Mouse (Mus musculus): Measurements from ENCODE around the gene Ccdc107. TPM values are rescaled to one million over a fixed set of nuclear protein-coding genes. Genes with fewer than 3 reads are reported as not detected.

Gene Ccdc107
- 190 and 221 TPM in 2 replicates for total RNA-seq (2014; rRNA removed)
- 260 and 344 TPM in 2 replicates for polyA plus RNA-seq (2012; rRNA removed)

GRCm38 (mm10) chr4:43492821-43493185 lies at the start of gene Ccdc107:
Ccdc107 (plus strand) TSS chr4:43492900.
- H3K27ac ChIP-seq (replicated peaks; ENCODE audit: insufficient read depth, low read depth, low read length): peak within 1 kb of the TSS; percentile 75
- DNase-seq (ENCODE audit: extremely low read depth, low read depth, low spot score): peak; percentile 95
- no peaks in the 10 kb centered on the region for H3K27me3 ChIP-seq (ENCODE audit: control insufficient read depth, insufficient read depth, low read length)
- H3K4me3 ChIP-seq (ENCODE audit: insufficient read depth, low read depth, low read length): peak within 1 kb of the TSS; percentile 86
- peak within 1 kb of the TSS; percentile 90 for H3K9ac ChIP-seq (ENCODE audit: low read depth, low read length)
- WGBS: 1% methylated on average over 25 of the region's 25 CpGs
- no peaks in the 10 kb centered on the region for H3K36me3 ChIP-seq (ENCODE audit: control insufficient read depth, insufficient read depth, low read length)
- TF ChIP-seq CTCF (IDR thresholded peaks at IDR 0.05; ENCODE audit: low read depth, low read length) (no peak), POLR2A (IDR thresholded peaks at IDR 0.05; ENCODE audit: extremely low read depth, insufficient read depth, low read length) (no peak)
- peaks cover 5% of the 10 kb centered on the region for H3K4me1 ChIP-seq (ENCODE audit: control insufficient read depth, insufficient read depth, low read length)
- no peaks in the 10 kb centered on the region for H3K79me2 ChIP-seq (ENCODE audit: control insufficient read depth, insufficient read depth, low read length)

GRCm38 (mm10) chr4:43443511-43443910 lies 49.2 kb upstream of the Ccdc107 start:
- 2% methylated on average over 28 of the region's 28 CpGs for WGBS
- Histone ChIP-seq H3K9ac (ENCODE audit: low read depth, low read length) (peak overlapping the region; percentile 92), H3K36me3 (ENCODE audit: control insufficient read depth, insufficient read depth, low read length) (peaks cover 6% of the 10 kb centered on the region; the same call in 1 of the 2 replicates), H3K27ac (replicated peaks; ENCODE audit: insufficient read depth, low read depth, low read length) (no peak overlapping the region), H3K4me3 (ENCODE audit: insufficient read depth, low read depth, low read length) (peak overlapping the region; percentile 69), H3K4me1 (ENCODE audit: control insufficient read depth, insufficient read depth, low read length) (peaks cover 5% of the 10 kb centered on the region; the same call in 1 of the 2 replicates), H3K79me2 (ENCODE audit: control insufficient read depth, insufficient read depth, low read length) (no peaks in the 10 kb centered on the region; the same call in 1 of the 2 replicates), H3K27me3 (ENCODE audit: control insufficient read depth, insufficient read depth, low read length) (no peaks in the 10 kb centered on the region)
- no peak for DNase-seq (ENCODE audit: extremely low read depth, low read depth, low spot score)
- TF ChIP-seq CTCF (IDR thresholded peaks at IDR 0.05; ENCODE audit: low read depth, low read length): no peak
- TF ChIP-seq POLR2A (IDR thresholded peaks at IDR 0.05; ENCODE audit: extremely low read depth, insufficient read depth, low read length): no peak

GRCm38 (mm10) chr4:43447251-43447650 lies 45.4 kb upstream of the Ccdc107 start:
- Histone ChIP-seq H3K79me2 (ENCODE audit: control insufficient read depth, insufficient read depth, low read length) (no peaks in the 10 kb centered on the region; the same call in 1 of the 2 replicates), H3K36me3 (ENCODE audit: control insufficient read depth, insufficient read depth, low read length) (peaks cover 6% of the 10 kb centered on the region; the same call in 1 of the 2 replicates), H3K9ac (ENCODE audit: low read depth, low read length) (no peak overlapping the region), H3K4me1 (ENCODE audit: control insufficient read depth, insufficient read depth, low read length) (peaks cover 5% of the 10 kb centered on the region; the same call in 1 of the 2 replicates), H3K27ac (replicated peaks; ENCODE audit: insufficient read depth, low read depth, low read length) (no peak overlapping the region), H3K4me3 (ENCODE audit: insufficient read depth, low read depth, low read length) (no peak overlapping the region), H3K27me3 (ENCODE audit: control insufficient read depth, insufficient read depth, low read length) (no peaks in the 10 kb centered on the region)
- 88% methylated on average over 13 of the region's 13 CpGs for WGBS
- TF ChIP-seq CTCF (IDR thresholded peaks at IDR 0.05; ENCODE audit: low read depth, low read length) (no peak), POLR2A (IDR thresholded peaks at IDR 0.05; ENCODE audit: extremely low read depth, insufficient read depth, low read length) (no peak)
- DNase-seq (ENCODE audit: extremely low read depth, low read depth, low spot score): no peak

- 51% methylated on average over 3 of the region's 3 CpGs for WGBS
- 0 out of 2 replicates have a peak, but pooled peaks cover 6% of the 10 kb centered on the region for H3K27me3 ChIP-seq (ENCODE audit: control insufficient read depth, insufficient read depth, low read length)
- peak; percentile 53 for DNase-seq (ENCODE audit: extremely low read depth, low read depth, low spot score)
Measured at GRCm38 (mm10) chr4:43448554-43448953, 44.1 kb upstream of the Ccdc107 start.

GRCm38 (mm10) chr4:43452315-43452714 lies 40.4 kb upstream of the Ccdc107 start:
- Histone ChIP-seq H3K4me1 (ENCODE audit: control insufficient read depth, insufficient read depth, low read length) (no peaks in the 10 kb centered on the region; the same call in 1 of the 2 replicates), H3K9ac (ENCODE audit: low read depth, low read length) (no peak overlapping the region), H3K27me3 (ENCODE audit: control insufficient read depth, insufficient read depth, low read length) (0 out of 2 replicates have a peak, but pooled peaks cover 6% of the 10 kb centered on the region), H3K36me3 (ENCODE audit: control insufficient read depth, insufficient read depth, low read length) (no peaks in the 10 kb centered on the region), H3K79me2 (ENCODE audit: control insufficient read depth, insufficient read depth, low read length) (no peaks in the 10 kb centered on the region), H3K27ac (replicated peaks; ENCODE audit: insufficient read depth, low read depth, low read length) (no peak overlapping the region), H3K4me3 (ENCODE audit: insufficient read depth, low read depth, low read length) (no peak overlapping the region)
- WGBS: 44% methylated on average over 11 of the region's 11 CpGs
- no peak for TF ChIP-seq POLR2A (IDR thresholded peaks at IDR 0.05; ENCODE audit: extremely low read depth, insufficient read depth, low read length)
- no peak for TF ChIP-seq CTCF (IDR thresholded peaks at IDR 0.05; ENCODE audit: low read depth, low read length)
- no peak for DNase-seq (ENCODE audit: extremely low read depth, low read depth, low spot score)

More at GRCm38 (mm10) chr4:43448554-43448953, 44.1 kb upstream of the Ccdc107 start:
- Histone ChIP-seq H3K36me3 (ENCODE audit: control insufficient read depth, insufficient read depth, low read length) (peaks cover 6% of the 10 kb centered on the region; the same call in 1 of the 2 replicates), H3K9ac (ENCODE audit: low read depth, low read length) (no peak overlapping the region), H3K4me3 (ENCODE audit: insufficient read depth, low read depth, low read length) (no peak overlapping the region), H3K27ac (replicated peaks; ENCODE audit: insufficient read depth, low read depth, low read length) (no peak overlapping the region), H3K79me2 (ENCODE audit: control insufficient read depth, insufficient read depth, low read length) (no peaks in the 10 kb centered on the region), H3K4me1 (ENCODE audit: control insufficient read depth, insufficient read depth, low read length) (peaks cover 5% of the 10 kb centered on the region; the same call in 1 of the 2 replicates)
- TF ChIP-seq CTCF (IDR thresholded peaks at IDR 0.05; ENCODE audit: low read depth, low read length) (no peak), POLR2A (IDR thresholded peaks at IDR 0.05; ENCODE audit: extremely low read depth, insufficient read depth, low read length) (no peak)

GRCm38 (mm10) chr4:43453413-43453812 lies 39.3 kb upstream of the Ccdc107 start:
- DNase-seq (ENCODE audit: extremely low read depth, low read depth, low spot score): no peak
- Histone ChIP-seq H3K27me3 (ENCODE audit: control insufficient read depth, insufficient read depth, low read length) (0 out of 2 replicates have a peak, but pooled peaks cover 6% of the 10 kb centered on the region), H3K9ac (ENCODE audit: low read depth, low read length) (peak overlapping the region; percentile 8; the same call in 1 of the 2 replicates), H3K36me3 (ENCODE audit: control insufficient read depth, insufficient read depth, low read length) (no peaks in the 10 kb centered on the region), H3K4me1 (ENCODE audit: control insufficient read depth, insufficient read depth, low read length) (no peaks in the 10 kb centered on the region; the same call in 1 of the 2 replicates), H3K27ac (replicated peaks; ENCODE audit: insufficient read depth, low read depth, low read length) (no peak overlapping the region), H3K79me2 (ENCODE audit: control insufficient read depth, insufficient read depth, low read length) (no peaks in the 10 kb centered on the region), H3K4me3 (ENCODE audit: insufficient read depth, low read depth, low read length) (peak overlapping the region; percentile 45)
- WGBS: 5% methylated on average over 18 of the region's 18 CpGs
- TF ChIP-seq CTCF (IDR thresholded peaks at IDR 0.05; ENCODE audit: low read depth, low read length) (no peak), POLR2A (IDR thresholded peaks at IDR 0.05; ENCODE audit: extremely low read depth, insufficient read depth, low read length) (no peak)
